Mouse (Mus musculus) T-helper 1 cell (primary cell): Measurements from ENCODE around the gene Gm10352.
"Not testable (repeated sequence)": the region's sequence is repeated elsewhere in the genome, so short reads cannot be mapped to it uniquely, and the experiment has no call there.

Experiments
- in situ Hi-C: fragments of 300-600 bp; cut with MboI, MseI; formaldehyde crosslinking; loops from one replicate; pipeline ENCODE4 v1.15.1; 2025; ENCODE audit warnings: high pct_unique_total_duplicates

Gm10352 gene

DNA sequence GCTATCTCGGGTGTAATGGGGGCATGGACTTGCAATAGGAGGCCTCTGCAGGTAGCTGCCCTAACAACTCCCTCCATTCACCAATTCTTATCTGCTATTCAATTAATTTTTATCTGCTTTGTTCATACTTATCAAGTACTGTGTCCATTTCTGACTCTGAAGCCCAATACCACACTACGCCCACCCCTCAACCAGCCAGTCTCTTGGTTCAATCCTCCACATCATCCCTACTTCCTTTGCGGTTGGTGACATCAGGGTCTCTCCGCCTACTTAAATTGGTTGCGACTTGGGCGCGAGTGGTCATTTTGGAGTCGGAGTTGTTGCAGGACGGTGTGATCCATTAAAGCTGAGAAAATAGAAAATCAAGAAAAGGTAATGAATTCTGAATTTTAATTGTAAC is at the start of gene Gm10352:
Gene Gm10352 (plus strand): TSS at position 301 of the 400 bp plus-strand sequence.
- in situ Hi-C loops = not testable (repeated sequence)

DNA sequence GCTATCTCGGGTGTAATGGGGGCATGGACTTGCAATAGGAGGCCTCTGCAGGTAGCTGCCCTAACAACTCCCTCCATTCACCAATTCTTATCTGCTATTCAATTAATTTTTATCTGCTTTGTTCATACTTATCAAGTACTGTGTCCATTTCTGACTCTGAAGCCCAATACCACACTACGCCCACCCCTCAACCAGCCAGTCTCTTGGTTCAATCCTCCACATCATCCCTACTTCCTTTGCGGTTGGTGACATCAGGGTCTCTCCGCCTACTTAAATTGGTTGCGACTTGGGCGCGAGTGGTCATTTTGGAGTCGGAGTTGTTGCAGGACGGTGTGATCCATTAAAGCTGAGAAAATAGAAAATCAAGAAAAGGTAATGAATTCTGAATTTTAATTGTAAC is 31.5 kb downstream of the Gm10352 start, which contains the start of gene Gm29289:
Gene Gm29289 (plus strand): TSS at position 301 of the 400 bp plus-strand sequence.
- in situ Hi-C loops = not testable (repeated sequence)
